Mouse (Mus musculus) erythroblast, embryonic 14.5 days (primary cell): ENCODE results near the gene Ddx17.

Source experiments
- GATA1 ChIP-seq: IDR thresholded peaks from 2 replicates; pipeline ENCODE4 v1.6.1; 2012; ENCODE audit warnings: low read length, inconsistent platforms, mixed read lengths
- TAL1 ChIP-seq: IDR thresholded peaks from 3 replicates; pipeline ENCODE4 v1.6.1; 2012; ENCODE audit warnings: low read length, inconsistent platforms, mixed read lengths

DNA sequence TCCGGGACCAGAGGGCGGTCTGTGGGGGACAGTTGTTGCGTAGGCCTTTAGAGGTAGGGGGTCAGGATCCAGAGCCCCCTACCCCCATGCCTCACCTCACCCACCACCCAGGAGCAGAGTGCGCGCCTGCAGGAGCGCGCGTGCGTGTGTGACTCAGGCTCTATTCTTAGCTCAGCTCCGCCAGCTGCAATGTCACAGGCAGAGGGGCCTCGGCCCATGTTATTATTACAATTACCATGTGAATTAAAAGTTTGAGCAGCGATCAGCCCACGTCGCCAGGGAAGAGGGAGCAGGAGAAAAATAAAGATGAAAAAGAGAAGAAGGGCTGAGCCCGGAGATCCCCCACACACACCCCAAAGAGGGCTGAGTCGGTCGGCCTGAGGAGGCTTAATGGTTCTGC lies 46.4 kb downstream of the Ddx17 start:
- TF ChIP-seq GATA1 (no peak), TAL1 (no peak)
